Mouse (Mus musculus): Measurements from ENCODE around the gene Tmem43. TPM values are rescaled to one million over a fixed set of nuclear protein-coding genes. Genes with fewer than 3 reads are reported as not detected.

The Tmem43 gene
- polyA plus RNA-seq, 1 experiment from 2014 or later: 60.8 TPM

GRCm38 (mm10) chr6:91494526-91494925, 21.0 kb downstream of the Tmem43 start:
- Histone ChIP-seq H3K9ac (no peak overlapping the region), H3K4me3 (replicated peaks) (no peak overlapping the region), H3K27me3 (no peaks in the 10 kb centered on the region), H3K36me3 (replicated peaks) (peaks cover 84% of the 10 kb centered on the region), H3K27ac (no peak overlapping the region), H3K4me1 (peaks cover 4% of the 10 kb centered on the region; the same call in 1 of the 2 replicates), H3K4me2 (no peak overlapping the region), H3K9me3 (no peaks in the 10 kb centered on the region)
- no peak for ATAC-seq (ENCODE audit: low FRiP score)
- WGBS: 93% methylated on average over 8 of the region's 8 CpGs

- peaks cover 96% of the 10 kb centered on the region for H3K36me3 ChIP-seq (replicated peaks)
- ATAC-seq (ENCODE audit: low FRiP score): no peak
- H3K9me3 ChIP-seq: 0 out of 2 replicates have a peak, but pooled peaks cover 2% of the 10 kb centered on the region
- no peak overlapping the region for H3K4me3 ChIP-seq (replicated peaks)
- H3K27me3 ChIP-seq: no peaks in the 10 kb centered on the region
- 84% methylated on average over 1 of the region's 1 CpGs for WGBS
- no peak overlapping the region for H3K27ac ChIP-seq
- no peak overlapping the region for H3K4me2 ChIP-seq
- no peaks in the 10 kb centered on the region for H3K4me1 ChIP-seq
- no peak overlapping the region for H3K9ac ChIP-seq
These were observed 29.8 kb downstream of the Tmem43 start for GRCm38 (mm10) chr6:91503302-91503701.

- no peak overlapping the region for H3K27ac ChIP-seq
- H3K4me2 ChIP-seq: no peak overlapping the region
- peaks cover 72% of the 10 kb centered on the region for H3K36me3 ChIP-seq (replicated peaks)
- H3K9ac ChIP-seq: no peak overlapping the region
- H3K4me1 ChIP-seq: no peaks in the 10 kb centered on the region
- WGBS: 90% methylated on average over 5 of the region's 5 CpGs
- no peaks in the 10 kb centered on the region for H3K27me3 ChIP-seq
- no peak overlapping the region for H3K4me3 ChIP-seq (replicated peaks)
- H3K9me3 ChIP-seq: 0 out of 2 replicates have a peak, but pooled peaks cover 2% of the 10 kb centered on the region
- no peak for ATAC-seq (ENCODE audit: low FRiP score)
These were observed 32.5 kb downstream of the Tmem43 start for GRCm38 (mm10) chr6:91506036-91506435.

- ATAC-seq (ENCODE audit: low FRiP score): no peak
- Histone ChIP-seq H3K4me2 (no peak overlapping the region), H3K27ac (no peak overlapping the region), H3K36me3 (replicated peaks) (peaks cover 55% of the 10 kb centered on the region), H3K9ac (no peak overlapping the region), H3K9me3 (0 out of 2 replicates have a peak, but pooled peaks cover 2% of the 10 kb centered on the region), H3K4me1 (no peaks in the 10 kb centered on the region), H3K27me3 (no peaks in the 10 kb centered on the region), H3K4me3 (replicated peaks) (no peak overlapping the region)
- WGBS: 87% methylated on average over 3 of the region's 3 CpGs
These were observed 34.5 kb downstream of the Tmem43 start for GRCm38 (mm10) chr6:91508041-91508440.

GRCm38 (mm10) chr6:91509326-91509725, 35.8 kb downstream of the Tmem43 start:
- H3K9me3 ChIP-seq: no peaks in the 10 kb centered on the region
- H3K4me3 ChIP-seq (replicated peaks): no peak overlapping the region
- H3K27ac ChIP-seq: no peak overlapping the region
- H3K4me2 ChIP-seq: no peak overlapping the region
- ATAC-seq (ENCODE audit: low FRiP score): no peak
- H3K4me1 ChIP-seq: peaks cover under 1% of the 10 kb centered on the region; the same call in 1 of the 2 replicates
- WGBS: 37% methylated on average over 7 of the region's 7 CpGs
- H3K27me3 ChIP-seq: no peaks in the 10 kb centered on the region
- H3K36me3 ChIP-seq (replicated peaks): peaks cover 42% of the 10 kb centered on the region
- H3K9ac ChIP-seq: no peak overlapping the region

- Histone ChIP-seq H3K4me1 (peaks cover 10% of the 10 kb centered on the region; the same call in 1 of the 2 replicates), H3K9me3 (no peaks in the 10 kb centered on the region), H3K27ac (no peak overlapping the region), H3K9ac (no peak overlapping the region), H3K36me3 (replicated peaks) (peaks cover 33% of the 10 kb centered on the region), H3K4me2 (no peak overlapping the region), H3K4me3 (replicated peaks) (no peak overlapping the region), H3K27me3 (no peaks in the 10 kb centered on the region)
- 89% methylated on average over 10 of the region's 10 CpGs for WGBS
- no peak for ATAC-seq (ENCODE audit: low FRiP score)
These were observed 36.7 kb downstream of the Tmem43 start for GRCm38 (mm10) chr6:91510211-91510610.

- Histone ChIP-seq H3K36me3 (replicated peaks) (peaks cover 15% of the 10 kb centered on the region), H3K27me3 (no peaks in the 10 kb centered on the region), H3K9me3 (no peaks in the 10 kb centered on the region), H3K27ac (no peak overlapping the region), H3K4me3 (replicated peaks) (no peak overlapping the region), H3K4me2 (peak overlapping the region; percentile 76; the same call in 1 of the 2 replicates), H3K9ac (no peak overlapping the region), H3K4me1 (peaks cover 21% of the 10 kb centered on the region)
- ATAC-seq (ENCODE audit: low FRiP score): no peak
These were observed 40.6 kb downstream of the Tmem43 start for GRCm38 (mm10) chr6:91514135-91514534.

- Histone ChIP-seq H3K9ac (peak overlapping the region; percentile 71), H3K4me3 (replicated peaks) (peak overlapping the region; percentile 80), H3K9me3 (no peaks in the 10 kb centered on the region), H3K27me3 (no peaks in the 10 kb centered on the region), H3K36me3 (replicated peaks) (peaks cover 22% of the 10 kb centered on the region), H3K4me2 (peak overlapping the region; percentile 76), H3K27ac (no peak overlapping the region), H3K4me1 (peaks cover 21% of the 10 kb centered on the region)
- no peak for ATAC-seq (ENCODE audit: low FRiP score)
- WGBS: 35% methylated on average over 10 of the region's 10 CpGs
These were observed 41.3 kb downstream of the Tmem43 start for GRCm38 (mm10) chr6:91514737-91515362.

- H3K4me2 ChIP-seq: peak within 1 kb of the TSS; percentile 76
- H3K9ac ChIP-seq: peak within 1 kb of the TSS; percentile 90
- peaks cover 21% of the 10 kb centered on the region for H3K4me1 ChIP-seq
- H3K27me3 ChIP-seq: no peaks in the 10 kb centered on the region
- H3K4me3 ChIP-seq (replicated peaks): peak within 1 kb of the TSS; percentile 80
- WGBS: under 1% methylated on average over 80 of the region's 80 CpGs
- H3K27ac ChIP-seq: peak within 1 kb of the TSS; percentile 59
- no peaks in the 10 kb centered on the region for H3K9me3 ChIP-seq
- ATAC-seq (ENCODE audit: low FRiP score): peak; percentile 98
- peaks cover 32% of the 10 kb centered on the region for H3K36me3 ChIP-seq (replicated peaks)
These were observed 42.3 kb downstream of the Tmem43 start, which contains the start of the genes Xpc and Lsm3 for GRCm38 (mm10) chr6:91515545-91516449. Xpc (minus strand) TSS chr6:91515888. Lsm3 (plus strand) TSS chr6:91515928.

GRCm38 (mm10) chr6:91518454-91519020, 45.0 kb downstream of the Tmem43 start:
- H3K4me2 ChIP-seq: no peak overlapping the region
- WGBS: 92% methylated on average over 7 of the region's 7 CpGs
- no peak overlapping the region for H3K9ac ChIP-seq
- peaks cover 59% of the 10 kb centered on the region for H3K36me3 ChIP-seq (replicated peaks)
- no peak overlapping the region for H3K27ac ChIP-seq
- ATAC-seq (ENCODE audit: low FRiP score): no peak
- H3K4me1 ChIP-seq: peaks cover 21% of the 10 kb centered on the region
- H3K4me3 ChIP-seq (replicated peaks): no peak overlapping the region
- no peaks in the 10 kb centered on the region for H3K27me3 ChIP-seq
- no peaks in the 10 kb centered on the region for H3K9me3 ChIP-seq

- ATAC-seq (ENCODE audit: low FRiP score): no peak
- Histone ChIP-seq H3K27me3 (no peaks in the 10 kb centered on the region), H3K9me3 (no peaks in the 10 kb centered on the region), H3K4me3 (replicated peaks) (no peak overlapping the region), H3K4me1 (no peaks in the 10 kb centered on the region), H3K9ac (no peak overlapping the region), H3K27ac (no peak overlapping the region), H3K4me2 (no peak overlapping the region), H3K36me3 (replicated peaks) (peaks cover 80% of the 10 kb centered on the region)
- 93% methylated on average over 5 of the region's 5 CpGs for WGBS
These were observed 49.3 kb downstream of the Tmem43 start for GRCm38 (mm10) chr6:91522816-91523215.

- Histone ChIP-seq H3K27ac (no peak overlapping the region), H3K27me3 (no peaks in the 10 kb centered on the region), H3K9me3 (no peaks in the 10 kb centered on the region), H3K4me2 (no peak overlapping the region), H3K36me3 (replicated peaks) (peaks cover 65% of the 10 kb centered on the region), H3K4me3 (replicated peaks) (no peak overlapping the region), H3K4me1 (no peaks in the 10 kb centered on the region), H3K9ac (no peak overlapping the region)
- ATAC-seq (ENCODE audit: low FRiP score): no peak
- 84% methylated on average over 4 of the region's 4 CpGs for WGBS
These were observed 52.0 kb downstream of the Tmem43 start for GRCm38 (mm10) chr6:91525544-91525943.
